Mouse (Mus musculus) lung, postnatal 0 days (tissue): ENCODE data around the gene Esr2.

ENCODE experiments used
- CTCF ChIP-seq: IDR thresholded peaks from 2 replicates; pipeline ENCODE4 v1.5.1; 2016; ENCODE audit warnings: antibody characterized with exemption, mild to moderate bottlenecking
- EP300 ChIP-seq: IDR thresholded peaks from 2 replicates; pipeline ENCODE4 v1.6.1; 2016; ENCODE audit warnings: antibody characterized with exemption, mild to moderate bottlenecking, control low read depth

GRCm38 (mm10) chr12:76136701-76137100 lies 40.4 kb downstream of the Esr2 start:
- TF ChIP-seq CTCF = no peak
- TF ChIP-seq EP300 = no peak
